Comparison of ENCODE assay signal across 1 mouse cellular context in the genomic region with DNA sequence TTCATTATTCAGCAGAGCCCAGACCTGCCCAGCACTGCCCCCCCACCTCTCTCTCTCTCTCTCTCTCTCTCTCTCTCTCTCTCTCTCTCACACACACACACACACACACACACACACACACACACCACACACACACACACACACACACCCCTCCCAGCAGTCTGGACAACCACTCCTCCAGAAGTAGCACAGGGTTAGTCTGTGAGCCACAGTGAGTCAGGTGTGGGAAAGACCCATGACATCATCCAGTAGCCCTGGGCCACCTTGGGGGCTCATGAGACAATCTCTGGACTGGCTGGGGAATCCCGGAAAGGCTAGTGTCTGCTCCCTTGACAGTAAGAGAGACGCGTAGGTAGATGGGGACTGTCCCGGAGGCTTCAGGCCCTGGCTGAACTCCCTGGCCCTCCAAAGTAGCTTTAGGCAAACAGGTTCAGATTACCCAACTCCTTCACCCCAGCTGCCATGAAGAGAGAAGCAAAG.
A peak's percentile ranks its signal among the peaks of the same experiment; 100 is the strongest.
TF ChIP-seq lines count a peak whose summit lies in the region.

No protein-coding gene starts in this region.

TF ChIP-seq in CH12.LX, 34 proteins besides CTCF, POLR2A, EP300 and RAD21 (continued from another document):
- TF ChIP-seq BHLHE40 (IDR thresholded peaks at IDR 0.05; ENCODE audit: low read depth, low read length), result peak; percentile 84
- TF ChIP-seq CHD1 (IDR thresholded peaks at IDR 0.05; ENCODE audit: low read depth, low read length), result no peak
- TF ChIP-seq TBP (conservative IDR thresholded peaks at IDR 0.05; ENCODE audit: low read depth, low read length), result no peak
- TF ChIP-seq GABPA (IDR thresholded peaks at IDR 0.05; ENCODE audit: insufficient replicate concordance, low read depth, low read length), result no peak
- TF ChIP-seq MYC (IDR thresholded peaks at IDR 0.05; ENCODE audit: low read depth, low read length), result peak; percentile 61; the same call in 1 of the 2 replicates
- no peak for TF ChIP-seq PAX5 (IDR thresholded peaks at IDR 0.05; ENCODE audit: low read length)
- peak; percentile 98 for TF ChIP-seq MAZ (IDR thresholded peaks at IDR 0.05; ENCODE audit: low read depth, low read length)
- peak; percentile 5; the same call in 1 of the 2 replicates for TF ChIP-seq ZNF384 (IDR thresholded peaks at IDR 0.05; ENCODE audit: low read depth, low read length)
- 0 out of 2 replicates have a peak, but pooled peaks have one; percentile 37 for TF ChIP-seq NRF1 (IDR thresholded peaks at IDR 0.05; ENCODE audit: low read depth, low read length)
- no peak for TF ChIP-seq SMC3 (IDR thresholded peaks at IDR 0.05; ENCODE audit: low read depth, low read length)
- TF ChIP-seq POLR2AphosphoS2 (IDR thresholded peaks at IDR 0.05; ENCODE audit: low read depth, low read length), result no peak
- 0 out of 2 replicates have a peak, but pooled peaks have one; percentile 51 for TF ChIP-seq MAFK (IDR thresholded peaks at IDR 0.05; ENCODE audit: insufficient replicate concordance, low read length)
- TF ChIP-seq ZKSCAN1 (IDR thresholded peaks at IDR 0.05; ENCODE audit: borderline replicate concordance, low read depth, low read length), result no peak
- TF ChIP-seq TCF12 (IDR thresholded peaks at IDR 0.05; ENCODE audit: low read depth, low read length), result peak; percentile 97
- peak; percentile 56; the same call in 1 of the 2 replicates for TF ChIP-seq KAT2A (IDR thresholded peaks at IDR 0.05; ENCODE audit: insufficient replicate concordance, low read length)
- TF ChIP-seq IRF4 (IDR thresholded peaks at IDR 0.05; ENCODE audit: low read depth, low read length), result peak; percentile 94
- TF ChIP-seq SIN3A (IDR thresholded peaks at IDR 0.05; ENCODE audit: low read length), result peak; percentile 63
- peak; percentile 58 for TF ChIP-seq MAX (IDR thresholded peaks at IDR 0.05; ENCODE audit: low read length)
- TF ChIP-seq CHD2 (IDR thresholded peaks at IDR 0.05; ENCODE audit: low read length), result peak; percentile 84
- peak; percentile 65; the same call in 1 of the 2 replicates for TF ChIP-seq MXI1 (IDR thresholded peaks at IDR 0.05; ENCODE audit: low read depth, low read length)
- peak; percentile 40; the same call in 1 of the 2 replicates for TF ChIP-seq ZMIZ1 (IDR thresholded peaks at IDR 0.05; ENCODE audit: low read depth, low read length)
- peak; percentile 58; the same call in 1 of the 2 replicates for TF ChIP-seq RCOR1 (conservative IDR thresholded peaks at IDR 0.05; ENCODE audit: low read depth, low read length)
- peak; percentile 97 for TF ChIP-seq JUN (IDR thresholded peaks at IDR 0.05; ENCODE audit: insufficient read depth, low read depth, low read length)
- TF ChIP-seq ELF1 (IDR thresholded peaks at IDR 0.05; ENCODE audit: low read depth, low read length), result peak; percentile 74
